Mouse (Mus musculus) T-cell, adult 2 months (primary cell): ENCODE results near the gene Sp6.
A peak's percentile ranks its signal among the peaks of the same experiment; 100 is the strongest.

Experiments
- DNase-seq: peaks from one replicate; pipeline ENCODE4 v3.0.0; 2022; ENCODE audit warnings: low spot score

The Sp6 gene

DNA sequence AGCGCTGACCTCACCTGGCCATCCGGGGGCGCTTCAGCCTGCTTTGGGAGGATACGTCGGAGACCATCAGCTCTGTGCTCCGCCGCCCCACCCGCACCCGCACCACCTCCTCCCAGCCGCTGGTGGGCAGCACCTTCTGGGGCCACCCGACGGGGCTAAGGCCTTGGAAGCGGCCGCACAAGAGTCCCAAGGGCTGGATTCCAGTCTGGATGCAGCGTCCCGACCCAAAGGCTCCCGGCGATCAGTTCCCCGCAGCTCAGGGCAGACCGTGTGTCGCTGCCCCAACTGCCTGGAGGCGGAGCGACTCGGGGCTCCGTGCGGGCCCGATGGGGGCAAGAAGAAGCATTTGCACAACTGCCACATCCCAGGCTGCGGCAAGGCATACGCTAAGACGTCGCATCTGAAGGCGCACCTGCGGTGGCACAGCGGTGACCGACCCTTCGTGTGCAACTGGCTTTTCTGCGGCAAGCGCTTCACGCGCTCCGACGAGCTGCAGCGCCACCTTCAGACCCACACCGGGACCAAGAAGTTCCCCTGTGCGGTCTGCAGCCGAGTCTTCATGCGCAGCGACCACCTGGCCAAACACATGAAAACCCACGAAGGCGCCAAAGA, 8.8 kb downstream of the Sp6 start:
- DNase-seq: peak; percentile 86

DNA sequence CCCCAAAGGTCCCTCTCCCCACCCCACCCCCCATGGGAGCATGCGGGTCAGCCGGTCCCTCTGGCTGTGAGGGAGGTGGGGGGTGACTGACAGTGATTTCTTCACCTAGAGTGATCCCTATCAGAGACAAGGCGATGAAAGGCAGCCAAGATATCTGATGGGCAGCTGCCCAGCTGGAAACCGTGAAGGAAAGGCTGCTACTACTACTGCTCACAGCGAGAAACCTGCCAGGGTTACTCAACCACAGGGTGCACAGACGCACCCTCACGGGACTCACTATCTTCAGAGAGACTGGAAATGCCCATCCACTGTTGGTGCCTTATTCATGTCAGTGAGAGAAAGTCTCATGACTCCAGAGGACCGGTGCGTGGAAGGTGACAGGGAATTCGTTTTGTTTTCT, 11.8 kb downstream of the Sp6 start:
- no peak for DNase-seq

GRCm38 (mm10) chr11:97025721-97026344, 12.6 kb downstream of the Sp6 start:
- DNase-seq: peak; percentile 91

DNA sequence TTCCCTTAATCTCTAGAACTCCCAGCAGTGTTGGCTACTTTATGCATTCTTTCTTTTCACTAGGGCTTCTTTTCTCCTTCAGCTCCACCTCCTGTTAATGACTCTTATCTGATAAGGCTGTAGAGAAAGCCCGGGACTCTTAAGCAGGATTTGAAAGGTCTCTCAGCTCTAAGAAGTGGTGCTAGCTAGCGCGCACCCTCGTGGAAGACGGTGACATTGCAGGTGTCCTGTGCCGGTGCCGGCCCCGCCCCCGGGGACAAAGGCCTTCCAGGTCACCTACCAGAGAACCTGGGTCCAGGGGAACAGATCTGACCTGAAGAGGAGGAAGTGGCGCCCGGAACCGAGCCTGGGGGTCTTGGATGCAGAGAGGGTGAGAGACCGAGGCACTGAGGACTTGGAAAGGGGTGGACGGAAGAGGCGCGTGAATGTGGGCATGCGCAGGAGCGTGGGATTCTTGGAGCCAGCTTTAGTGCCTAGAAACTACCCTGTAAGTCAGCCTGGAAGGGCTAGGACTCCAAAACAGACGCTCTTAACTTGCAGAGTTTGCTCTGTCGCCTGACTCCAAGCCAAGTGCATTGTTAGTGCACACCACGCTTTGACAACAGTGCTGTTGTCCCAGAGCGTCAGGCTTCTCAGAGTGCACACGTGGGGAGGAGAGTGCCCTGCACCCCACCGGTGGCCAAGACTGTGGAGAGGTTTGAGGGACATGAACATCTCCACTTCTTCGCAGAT, 16.7 kb downstream of the Sp6 start, which contains the start of gene Scrn2:
Gene Scrn2 (plus strand): TSS at position 253 of the 732 bp plus-strand sequence.
- DNase-seq: peak; percentile 80

- no peak for DNase-seq
Measured at GRCm38 (mm10) chr11:97030426-97030825, 17.2 kb downstream of the Sp6 start.

- DNase-seq: no peak
Measured at GRCm38 (mm10) chr11:97031977-97032376, 18.8 kb downstream of the Sp6 start.

DNA sequence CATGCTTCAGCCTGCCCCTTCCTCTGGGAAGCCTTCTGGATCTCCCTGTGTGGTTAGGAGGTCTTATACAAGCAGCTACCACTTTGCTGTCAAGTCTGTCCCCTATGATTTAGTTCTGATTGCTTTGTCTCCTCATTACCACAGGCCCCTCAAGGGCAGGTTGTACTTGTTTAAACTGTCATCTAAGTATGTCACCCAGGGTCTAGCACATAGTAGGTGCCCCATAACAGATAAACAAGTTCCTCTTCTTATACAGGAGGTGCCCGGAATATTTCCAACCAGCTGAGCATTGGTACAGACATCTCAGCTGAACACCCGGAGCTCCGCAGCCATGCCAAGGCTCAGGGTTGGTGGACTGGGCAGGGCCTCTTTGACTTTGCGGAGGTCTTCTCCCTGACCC, 19.3 kb downstream of the Sp6 start:
- no peak for DNase-seq

GRCm38 (mm10) chr11:97033781-97034180, 20.6 kb downstream of the Sp6 start:
- DNase-seq: no peak

GRCm38 (mm10) chr11:97036141-97036540, 22.9 kb downstream of the Sp6 start:
- DNase-seq: no peak

- no peak for DNase-seq
Measured at GRCm38 (mm10) chr11:97038881-97039280, 25.7 kb downstream of the Sp6 start.

DNA sequence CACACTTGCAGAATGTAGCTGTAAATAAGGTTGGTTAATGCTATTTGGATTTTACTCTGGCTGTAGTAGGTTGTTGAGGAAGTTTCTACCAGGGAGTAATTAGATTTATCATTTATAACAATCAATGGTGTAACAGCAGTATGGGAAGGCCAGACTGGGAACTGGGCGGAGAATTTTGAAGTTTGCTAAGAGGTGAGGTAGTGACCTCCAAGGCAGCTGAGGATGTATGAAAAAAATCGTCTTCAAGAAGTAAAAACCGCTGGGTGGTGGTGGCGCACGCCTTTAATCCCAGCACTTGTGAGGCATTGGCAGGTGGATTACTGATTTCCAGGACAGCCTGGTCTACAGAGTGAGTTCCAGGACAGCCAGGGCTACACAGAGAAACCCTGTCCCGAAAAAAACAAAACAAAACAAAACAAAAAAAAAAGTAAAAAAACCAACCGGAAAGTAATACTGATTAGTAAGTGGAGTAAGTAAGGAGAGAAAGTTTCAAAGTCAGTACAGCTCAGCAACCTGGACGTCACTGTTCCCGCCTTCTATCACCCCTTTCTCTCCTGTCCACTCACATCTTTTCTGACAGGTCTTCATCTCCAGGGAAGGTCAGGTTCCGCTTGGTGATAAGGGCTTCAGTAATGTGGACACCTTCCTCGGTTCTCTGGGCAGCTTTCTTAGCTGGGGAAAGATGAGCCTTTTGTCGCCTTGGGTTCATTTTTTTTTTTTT, 27.3 kb downstream of the Sp6 start:
- DNase-seq: no peak

- peak; percentile 86 for DNase-seq
Measured at GRCm38 (mm10) chr11:97041022-97041899, 28.1 kb downstream of the Sp6 start, which contains the start of the genes Lrrc46 and Mrpl10. Gene Lrrc46, minus strand, starts transcription at chr11:97041407. Gene Mrpl10, plus strand, starts transcription at chr11:97041560.

DNA sequence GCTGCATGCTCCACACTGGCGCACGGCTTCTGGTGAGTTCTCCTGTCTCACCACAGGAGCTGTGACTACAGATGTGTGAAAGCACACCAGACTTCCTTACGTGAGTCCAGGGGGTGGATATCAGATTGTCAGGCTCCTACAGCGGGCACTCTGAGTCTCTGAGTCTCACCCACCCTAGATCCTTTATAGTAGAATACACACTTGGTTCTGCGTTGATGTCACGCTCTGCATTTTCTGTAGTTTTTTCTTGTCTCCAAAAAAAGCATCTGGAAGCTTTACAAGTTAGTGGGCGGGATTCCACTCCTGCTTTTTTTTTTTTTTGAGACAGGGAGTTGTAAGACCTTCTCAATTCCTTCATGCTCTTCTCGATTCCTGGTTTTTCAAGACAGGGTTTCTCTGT, 31.7 kb downstream of the Sp6 start:
- no peak for DNase-seq

DNA sequence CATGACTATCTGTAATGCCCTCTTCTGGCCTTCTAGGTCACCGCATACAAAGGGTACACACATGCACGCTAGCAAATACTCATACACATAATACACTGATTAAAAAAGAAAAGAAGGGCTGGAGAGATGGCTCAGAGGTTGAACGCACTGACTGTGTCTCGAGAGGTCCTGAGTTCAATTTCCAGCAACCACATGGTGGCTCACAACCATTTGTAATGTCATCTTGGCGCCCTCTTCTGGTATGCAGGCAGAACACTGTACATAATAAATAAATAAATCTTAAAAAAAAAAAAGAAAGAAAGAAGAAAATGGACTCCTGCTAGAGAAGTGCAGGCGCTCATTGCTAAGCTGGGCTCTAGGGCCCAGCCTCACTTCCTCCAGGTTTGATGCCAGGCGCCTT, 32.7 kb downstream of the Sp6 start:
- DNase-seq: peak; percentile 27

DNA sequence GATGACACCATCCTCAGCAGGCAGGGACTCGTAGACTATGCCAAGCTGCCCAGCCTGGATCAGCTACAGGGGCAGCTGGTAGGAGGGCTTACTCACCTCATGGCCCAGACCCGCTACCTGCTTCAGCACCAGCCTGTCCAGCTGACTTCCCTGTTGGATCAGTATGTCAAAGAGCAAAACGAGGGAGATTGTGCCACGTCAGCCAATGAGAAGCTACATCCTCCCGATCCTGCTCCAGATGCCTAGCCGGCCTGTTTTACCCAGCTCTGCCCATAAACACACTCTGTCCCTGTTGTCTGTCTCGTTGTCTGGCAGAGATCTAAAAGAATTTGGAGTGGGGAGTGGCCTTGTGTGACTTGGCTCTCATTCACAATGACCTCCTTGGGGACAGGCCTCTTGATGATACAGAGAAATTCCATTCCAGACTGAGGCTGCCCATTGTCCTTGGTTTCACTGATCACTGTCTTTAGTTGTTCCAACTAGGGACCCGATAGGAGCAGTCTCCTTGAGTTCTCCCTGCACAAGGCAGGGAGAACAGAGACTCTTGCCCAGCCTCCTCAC, 35.0 kb downstream of the Sp6 start:
- DNase-seq: no peak

DNA sequence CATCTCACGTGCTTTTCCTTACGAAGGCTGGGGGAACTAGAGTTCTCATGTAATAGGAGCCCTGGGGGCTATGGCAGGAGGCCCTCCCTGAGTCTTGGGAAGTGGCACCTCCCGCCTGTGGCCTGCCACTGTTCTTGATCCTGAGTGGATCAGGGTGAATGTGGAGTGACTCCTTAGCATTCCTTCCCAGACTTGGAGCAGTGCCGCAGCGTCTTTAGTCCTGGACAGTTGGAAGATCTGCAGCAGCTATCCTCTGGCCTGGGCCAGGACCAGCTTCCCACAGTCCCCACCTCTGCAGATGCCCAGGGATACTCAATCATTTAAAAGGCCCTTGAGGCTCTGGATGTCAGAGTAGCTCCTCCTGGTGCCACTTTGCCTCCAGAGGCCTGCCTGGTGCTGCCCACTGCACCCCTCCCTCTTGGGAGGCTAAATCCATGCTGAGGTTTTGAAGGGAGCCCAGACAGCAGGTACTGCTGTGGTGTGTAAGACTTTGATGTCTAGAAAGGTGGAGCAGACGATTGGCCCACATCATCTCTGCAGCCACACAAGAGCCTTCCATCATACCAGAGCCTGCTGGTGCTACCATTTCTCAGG, 36.4 kb downstream of the Sp6 start:
- no peak for DNase-seq

GRCm38 (mm10) chr11:97050216-97050943, 37.2 kb downstream of the Sp6 start, which contains the start of gene Osbpl7:
Gene Osbpl7, plus strand, starts transcription at chr11:97050628.
- DNase-seq: peak; percentile 81

DNA sequence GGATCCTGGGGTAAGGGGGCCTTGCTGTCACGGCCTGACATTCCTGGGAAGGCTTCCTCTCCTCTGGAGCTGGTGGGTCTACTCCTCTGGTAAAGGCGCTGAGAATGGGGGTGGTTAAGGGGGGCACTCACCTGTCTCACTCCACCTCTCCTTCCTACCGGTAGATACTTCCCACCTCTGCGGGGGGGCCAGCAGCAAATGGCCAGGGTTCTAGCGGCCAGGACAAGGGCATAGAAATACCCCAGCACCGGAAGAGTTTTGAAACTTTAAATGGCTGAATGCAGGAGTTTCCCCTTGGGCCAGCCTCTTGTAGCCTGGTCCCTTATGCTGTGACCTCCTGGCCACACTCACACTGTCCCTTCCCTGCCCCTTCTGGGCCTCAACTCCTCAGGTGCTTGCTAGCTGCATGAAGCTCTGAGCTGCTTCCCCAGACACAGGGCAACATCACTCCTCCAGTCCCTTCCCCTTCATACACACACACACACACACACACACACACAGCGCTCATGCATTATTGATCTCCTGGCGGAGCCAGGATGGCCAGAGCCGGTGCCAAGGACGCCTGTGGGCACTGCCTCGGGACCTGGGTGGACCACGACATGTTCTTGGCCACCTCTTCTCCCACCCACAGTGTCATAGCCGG, 37.9 kb downstream of the Sp6 start:
- DNase-seq: no peak

- DNase-seq: no peak
Measured at GRCm38 (mm10) chr11:97052219-97052646, 39.0 kb downstream of the Sp6 start.
